Mouse (Mus musculus) liver, embryonic 14.5 days (tissue): ENCODE measurements around the gene Tspan11.

Experiments used
- CTCF ChIP-seq: IDR thresholded peaks from 2 replicates; pipeline ENCODE4 v1.5.1; 2016; ENCODE audit warnings: antibody characterized with exemption, low read depth, control low read depth
- EP300 ChIP-seq: IDR thresholded peaks from 2 replicates; pipeline ENCODE4 v1.6.1; 2016; ENCODE audit warnings: antibody characterized with exemption, low read depth

DNA sequence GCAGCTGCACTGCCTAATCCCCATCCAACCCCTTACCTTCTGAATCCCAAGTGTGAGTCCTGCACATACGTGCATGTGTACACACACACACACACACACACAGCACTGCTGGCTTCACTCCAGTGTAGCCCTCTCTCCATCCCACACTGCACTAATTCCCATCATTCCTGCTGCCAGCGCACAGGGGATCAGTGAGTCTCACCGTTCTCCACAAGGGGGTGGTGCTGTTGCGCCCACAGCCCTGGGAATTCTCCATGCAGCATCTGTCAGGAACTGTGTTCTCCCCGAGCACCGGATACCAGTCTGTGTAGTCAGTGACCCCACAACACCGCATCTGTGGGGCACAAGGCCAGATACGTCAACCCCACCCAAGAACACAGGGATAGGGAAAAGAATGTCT is 78.1 kb downstream of the Tspan11 start:
- 0 out of 2 replicates have a peak, but pooled peaks have one; percentile 11 for TF ChIP-seq CTCF
- no peak for TF ChIP-seq EP300
